In genomic region chr9:112187667-112188066, GRCm38 (mm10) we compare ENCODE assay signal across 12 mouse cellular contexts. TPM values are rescaled to one million over a fixed set of nuclear protein-coding genes. Genes with fewer than 3 reads are reported as not detected.
DNase-seq lines count a peak whose midpoint lies in the region; ATAC-seq lines count a peak whose summit lies in the region.
"Had no signal": no experiment of that assay in that cellular context is flagged by ENCODE, and none has a peak within 500 bp of the region (broad histone marks: within the 10 kb centered on the region; RNA-seq: fewer than 3 reads in every experiment).

No protein-coding gene starts in this region.

- H3K9ac ChIP-seq in limb, embryonic 13.5 days: no peak overlapping the region
- H3K9ac ChIP-seq in hindbrain, embryonic 16.5 days (ENCODE audit: low read depth, low read length): no peak overlapping the region

- no peaks in the 10 kb centered on the region for H3K9me3 ChIP-seq in limb, embryonic 13.5 days
- no peaks in the 10 kb centered on the region for H3K9me3 ChIP-seq in limb, embryonic 10.5 days (replicated peaks)
- H3K9me3 ChIP-seq in hindbrain, embryonic 16.5 days (ENCODE audit: control insufficient read depth, low read length): no peaks in the 10 kb centered on the region

- H3K4me2 ChIP-seq in limb, embryonic 13.5 days (replicated peaks): peak overlapping the region; percentile 43
- peak overlapping the region; percentile 35 for H3K4me2 ChIP-seq in hindbrain, embryonic 16.5 days (ENCODE audit: low read length)

- H3K27me3 ChIP-seq in limb, embryonic 13.5 days: no peaks in the 10 kb centered on the region
- H3K27me3 ChIP-seq in limb, embryonic 10.5 days (ENCODE audit: low read depth, poor library complexity, severe bottlenecking): 0 out of 2 replicates have a peak, but pooled peaks cover 5% of the 10 kb centered on the region
- no peaks in the 10 kb centered on the region for H3K27me3 ChIP-seq in hindbrain, embryonic 16.5 days (replicated peaks; ENCODE audit: control insufficient read depth, insufficient read depth, low read length)

- ATAC-seq in limb, embryonic 13.5 days (ENCODE audit: low FRiP score, low read depth): no peak
- no peak for ATAC-seq in hindbrain, embryonic 16.5 days

- H3K36me3 ChIP-seq in limb, embryonic 13.5 days: no peaks in the 10 kb centered on the region
- no peaks in the 10 kb centered on the region for H3K36me3 ChIP-seq in limb, embryonic 10.5 days
- H3K36me3 ChIP-seq in hindbrain, embryonic 16.5 days (ENCODE audit: control insufficient read depth, insufficient read depth, low read length): no peaks in the 10 kb centered on the region
- H3K36me3 ChIP-seq: G1E had no signal

- H3K27ac ChIP-seq in limb, embryonic 13.5 days: no peak overlapping the region
- no peak overlapping the region; the same call in 1 of the 2 replicates for H3K27ac ChIP-seq in limb, embryonic 10.5 days
- no peak overlapping the region for H3K27ac ChIP-seq in hindbrain, embryonic 16.5 days (ENCODE audit: low read depth, low read length)

- H3K4me1 ChIP-seq in limb, embryonic 13.5 days: peaks cover 13% of the 10 kb centered on the region
- H3K4me1 ChIP-seq in limb, embryonic 10.5 days: peaks cover 21% of the 10 kb centered on the region
- H3K4me1 ChIP-seq in hindbrain, embryonic 16.5 days (ENCODE audit: control insufficient read depth, insufficient read depth, low read depth, low read length): peaks cover 18% of the 10 kb centered on the region

- DNase-seq in limb, embryonic 10.5 days (ENCODE audit: low spot score): no peak
- peak; percentile 15 for DNase-seq in embryo, embryonic 9.5 days (ENCODE audit: extremely low spot score)
- DNase-seq in right cerebral cortex, postnatal 25 days: peak; percentile 65
- no peak for DNase-seq in lung, postnatal 36 days
- no peak for DNase-seq in adrenal gland, adult (ENCODE audit: inconsistent age in 2 of 2, low spot score in 1 of 2)
- DNase-seq in spleen, postnatal 10 days (ENCODE audit: low spot score in 2 of 2): no peak
- DNase-seq: heart, postnatal 36 days; thymus, postnatal 36 days had no signal

- WGBS in limb, embryonic 13.5 days: 43% methylated on average over 14 of the region's 14 CpGs
- WGBS in limb, embryonic 10.5 days: 51% methylated on average over 14 of the region's 14 CpGs
- 33% methylated on average over 14 of the region's 14 CpGs for WGBS in hindbrain, embryonic 16.5 days

- 0 out of 2 replicates have a peak overlapping the region, but pooled peaks have one; percentile 3 for H3K4me3 ChIP-seq in limb, embryonic 13.5 days
- no peak overlapping the region for H3K4me3 ChIP-seq in limb, embryonic 10.5 days
- H3K4me3 ChIP-seq in hindbrain, embryonic 16.5 days (ENCODE audit: low read length): peak overlapping the region; percentile 2; the same call in 1 of the 2 replicates

RNA-seq across cellular contexts. Expression of gene Arpp21, which starts 48.1 kb away (rescaled TPM):
- 18.9 and 22.7 TPM in 2 replicates for polyA plus RNA-seq in limb, embryonic 13.5 days (2015; fragmentation: Nextera tagmentation; extraction: Ambion mirVana)
- 0.48 and 1.2 TPM in 2 replicates for polyA plus RNA-seq in limb, embryonic 10.5 days (2016; fragmentation: Nextera tagmentation; extraction: Ambion mirVana)
- 48.2 and 61.8 TPM in 2 replicates for polyA plus RNA-seq in hindbrain, embryonic 16.5 days (2015; fragmentation: Nextera tagmentation; extraction: Ambion mirVana)
- polyA plus RNA-seq: G1E; liver, adult 2 months had no signal

Comparison
In these comparisons a context has a peak if more than half of its experiments do, and no peak if none do; other contexts are left out.
1. DNase-seq: peak in embryo, embryonic 9.5 days (single experiment) and right cerebral cortex, postnatal 25 days (single experiment); none in limb, embryonic 10.5 days (single experiment), lung, postnatal 36 days (single experiment), adrenal gland, adult (0 of 2) and spleen, postnatal 10 days (0 of 2).